Mouse (Mus musculus) forebrain, embryonic 15.5 days (tissue): ENCODE data around the gene Rcor3. TPM values are rescaled to one million over a fixed set of nuclear protein-coding genes. Genes with fewer than 3 reads are reported as not detected.

ENCODE experiments used
- ATAC-seq: fragments of 200-750 bp; cut with Nextera tagmentation; replicated peaks from 2 replicates; pipeline ENCODE4 v1.8.0; 2017; ENCODE audit warnings: mild to moderate bottlenecking, moderate TSS enrichment, moderate library complexity
- H3K27ac ChIP-seq: fragments of 300-500 bp; sonication (generic); replicated peaks from 2 replicates; pipeline ENCODE4 v1.5.1; 2015; ENCODE audit warnings: mild to moderate bottlenecking, inconsistent platforms
- H3K27me3 ChIP-seq: fragments of 300-500 bp; sonication (generic); 2 replicates; pipeline ENCODE4 v1.6.1; 2015; ENCODE audit warnings: inconsistent platforms
- H3K36me3 ChIP-seq: fragments of 300-500 bp; sonication (generic); 2 replicates; pipeline ENCODE4 v1.6.1; 2015; ENCODE audit warnings: mild to moderate bottlenecking, inconsistent platforms
- H3K4me1 ChIP-seq: fragments of 300-500 bp; sonication (generic); 2 replicates; pipeline ENCODE4 v1.6.1; 2015; ENCODE audit warnings: inconsistent platforms
- H3K4me2 ChIP-seq: fragments of 300-500 bp; sonication (generic); replicated peaks from 2 replicates; pipeline ENCODE4 v1.6.1; 2015; ENCODE audit warnings: mild to moderate bottlenecking, inconsistent platforms
- H3K4me3 ChIP-seq: fragments of 300-500 bp; sonication (generic); 2 replicates; pipeline ENCODE4 v1.5.1; 2015; ENCODE audit warnings: mild to moderate bottlenecking, inconsistent platforms
- H3K9ac ChIP-seq: fragments of 300-500 bp; sonication (generic); replicated peaks from 2 replicates; pipeline ENCODE4 v1.6.1; 2015; ENCODE audit warnings: mild to moderate bottlenecking, inconsistent platforms
- H3K9me3 ChIP-seq: fragments of 300-500 bp; sonication (generic); 2 replicates; pipeline ENCODE4 v1.6.1; 2016; ENCODE audit warnings: inconsistent platforms
- whole genome bisulfite sequencing: fragments of 180-500 bp; shearing (Covaris S2); methylation state at CpG from one replicate; pipeline ENCODE4 v1.1.7; 2015; ENCODE audit warnings: mixed read lengths; 5-methylcytosine and 5-hydroxymethylcytosine counted together
- polyA plus RNA-seq: library from polyadenylated mRNA; unstranded; fragments of >200 nt; fragmentation: Nextera tagmentation; extraction: Ambion mirVana; gene quantifications from 2 replicates; pipeline ENCODE4 v1.2.1, GENCODE M21; 2015

Rcor3 gene
- polyA plus RNA-seq, 1 experiment from 2014 or later: 23.8 TPM

DNA sequence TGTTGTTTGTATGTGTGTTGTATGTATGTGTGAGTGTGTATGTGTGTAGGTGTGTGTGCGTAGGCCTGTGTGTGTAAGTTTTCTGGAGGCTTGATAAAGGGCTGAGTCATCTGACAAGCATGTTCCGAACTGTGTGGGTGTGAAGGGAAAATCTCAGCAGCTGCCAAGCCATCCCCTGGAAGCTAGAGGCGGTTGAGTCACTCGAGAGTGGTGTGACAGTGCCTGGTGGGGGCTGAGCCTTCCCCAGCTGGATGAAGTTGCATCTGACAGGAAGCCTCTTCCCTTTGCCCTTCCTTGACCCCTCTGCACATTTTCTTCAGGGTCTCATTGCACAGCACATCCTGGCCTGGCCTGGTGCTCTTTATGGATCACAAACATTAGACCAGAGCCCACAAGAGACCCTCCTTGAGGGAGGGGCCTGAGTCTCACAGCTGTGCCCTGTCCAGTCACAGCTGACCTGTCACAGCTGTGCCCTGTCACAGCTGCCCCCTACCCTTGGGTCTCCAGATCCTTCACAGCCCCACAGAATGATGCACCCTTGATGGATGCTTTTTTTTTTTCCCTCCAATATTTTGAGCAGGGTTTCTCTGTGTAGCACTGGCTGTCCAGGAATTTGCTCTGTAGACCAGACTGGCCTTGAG is 76.1 kb downstream of the Rcor3 start:
- Histone ChIP-seq H3K4me2 (no peak overlapping the region), H3K9ac (no peak overlapping the region), H3K4me3 (no peak overlapping the region), H3K27me3 (no peaks in the 10 kb centered on the region), H3K4me1 (no peaks in the 10 kb centered on the region), H3K27ac (no peak overlapping the region), H3K36me3 (no peaks in the 10 kb centered on the region), H3K9me3 (no peaks in the 10 kb centered on the region)
- 80% methylated on average over 4 of the region's 4 CpGs for WGBS
- ATAC-seq: no peak

DNA sequence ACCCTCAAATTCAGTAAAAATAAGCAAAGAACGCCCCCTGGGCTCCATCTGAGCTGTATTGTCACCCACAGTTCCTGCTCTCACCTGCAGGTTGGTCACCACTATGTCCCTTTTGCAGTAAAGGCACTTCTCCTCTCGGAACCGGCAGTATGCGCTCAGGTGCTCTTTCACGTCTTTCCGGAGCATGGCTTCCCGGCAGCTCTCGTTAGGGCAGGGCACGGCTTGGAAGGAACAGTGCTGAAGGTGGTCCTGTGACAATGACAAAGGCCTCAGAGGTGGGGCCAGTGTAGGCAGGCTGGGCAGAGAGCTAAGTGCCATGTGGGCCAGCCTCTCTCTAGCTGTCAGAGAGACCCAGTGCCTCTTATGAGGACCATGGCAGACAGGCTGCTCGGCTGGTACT is 79.0 kb downstream of the Rcor3 start:
- Histone ChIP-seq H3K27me3 (no peaks in the 10 kb centered on the region), H3K27ac (no peak overlapping the region), H3K9ac (no peak overlapping the region), H3K36me3 (no peaks in the 10 kb centered on the region), H3K4me2 (no peak overlapping the region), H3K4me1 (no peaks in the 10 kb centered on the region), H3K4me3 (no peak overlapping the region), H3K9me3 (no peaks in the 10 kb centered on the region)
- 73% methylated on average over 10 of the region's 10 CpGs for WGBS
- no peak for ATAC-seq

DNA sequence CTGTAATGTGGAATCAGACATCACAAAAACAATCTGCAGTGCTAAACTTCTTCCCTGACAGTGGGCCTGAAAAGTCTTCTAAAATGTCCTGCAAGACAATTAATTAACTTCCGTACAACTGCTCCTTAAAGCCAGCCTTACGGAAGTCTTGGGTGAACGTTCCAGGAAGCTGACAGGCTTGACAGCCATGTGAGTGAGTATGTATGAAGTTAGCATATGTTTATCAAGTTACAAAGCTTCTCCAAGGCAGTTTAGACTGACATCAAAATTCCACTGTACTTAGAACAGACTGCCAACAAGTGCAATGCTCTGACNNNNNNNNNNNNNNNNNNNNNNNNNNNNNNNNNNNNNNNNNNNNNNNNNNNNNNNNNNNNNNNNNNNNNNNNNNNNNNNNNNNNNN is 84.1 kb downstream of the Rcor3 start:
- ATAC-seq: no peak
- H3K9me3 ChIP-seq: no peaks in the 10 kb centered on the region
- H3K9ac ChIP-seq: no peak overlapping the region
- no peaks in the 10 kb centered on the region for H3K27me3 ChIP-seq
- 40% methylated on average over 3 of the region's 3 CpGs for WGBS
- no peaks in the 10 kb centered on the region for H3K4me1 ChIP-seq
- H3K4me3 ChIP-seq: no peak overlapping the region
- no peak overlapping the region for H3K27ac ChIP-seq
- no peaks in the 10 kb centered on the region for H3K36me3 ChIP-seq
- no peak overlapping the region for H3K4me2 ChIP-seq

DNA sequence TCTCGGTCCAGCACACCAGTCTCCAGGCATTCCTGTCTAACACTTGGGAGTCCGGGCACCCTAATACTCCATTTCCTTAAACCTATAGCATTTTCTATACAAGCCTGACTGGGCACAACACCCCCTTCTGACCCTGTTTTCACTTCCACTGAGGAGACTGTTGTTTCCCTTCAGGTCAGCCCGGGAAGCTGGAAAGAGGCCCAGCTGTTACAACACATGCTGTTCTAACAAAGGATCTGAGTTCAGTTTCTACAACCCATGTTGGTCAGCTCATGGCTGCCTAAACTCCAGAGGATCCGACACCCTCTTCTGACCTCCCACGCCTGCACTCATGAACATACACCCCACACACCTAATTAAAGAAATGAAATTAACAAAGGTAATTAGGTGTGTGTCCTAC is 84.9 kb downstream of the Rcor3 start:
- ATAC-seq: no peak
- Histone ChIP-seq H3K36me3 (no peaks in the 10 kb centered on the region), H3K27me3 (no peaks in the 10 kb centered on the region), H3K4me3 (no peak overlapping the region), H3K27ac (no peak overlapping the region), H3K4me2 (no peak overlapping the region), H3K9ac (no peak overlapping the region), H3K4me1 (no peaks in the 10 kb centered on the region), H3K9me3 (no peaks in the 10 kb centered on the region)
- 78% methylated on average over 5 of the region's 5 CpGs for WGBS

DNA sequence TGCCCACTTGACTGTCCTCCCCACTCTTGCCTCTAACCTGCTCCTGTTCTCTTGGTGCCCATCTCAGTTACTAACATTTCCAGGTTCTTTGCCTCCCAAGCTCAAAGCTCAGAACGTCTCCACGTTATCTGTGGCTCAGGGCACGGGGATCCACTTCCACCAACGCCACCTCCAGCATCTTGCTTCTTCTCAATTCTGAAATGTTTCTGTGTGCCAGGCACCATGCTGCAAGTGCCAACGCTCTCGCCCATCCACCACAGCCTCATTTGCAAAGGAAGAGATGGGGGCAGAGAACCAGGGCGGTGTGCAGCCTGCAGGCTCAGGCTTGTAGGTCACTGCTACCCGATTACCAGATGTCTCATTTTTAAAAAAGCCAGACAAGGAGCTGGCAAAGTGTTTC is 85.4 kb downstream of the Rcor3 start:
- 88% methylated on average over 8 of the region's 8 CpGs for WGBS

More for the DNA sequence above, 85.4 kb downstream of the Rcor3 start:
- H3K4me1 ChIP-seq: no peaks in the 10 kb centered on the region
- no peak overlapping the region for H3K9ac ChIP-seq
- no peak overlapping the region for H3K27ac ChIP-seq
- no peak for ATAC-seq
- no peaks in the 10 kb centered on the region for H3K27me3 ChIP-seq
- no peaks in the 10 kb centered on the region for H3K9me3 ChIP-seq
- no peaks in the 10 kb centered on the region for H3K36me3 ChIP-seq
- H3K4me2 ChIP-seq: no peak overlapping the region
- H3K4me3 ChIP-seq: no peak overlapping the region

Other genes starting within 250 kb of the Rcor3 start
- 3.4 and 3.7 TPM in 2 replicates for gene Slc30a1, start 231.3 kb downstream of the Rcor3 start, polyA plus RNA-seq
- gene Rd3, start 160.7 kb downstream of the Rcor3 start, polyA plus RNA-seq: 0.96 and 3.1 TPM in 2 replicates
- gene Traf5, start 45.5 kb downstream of the Rcor3 start, polyA plus RNA-seq: 2.4 and 3.1 TPM in 2 replicates
- 1.9 and 2.0 TPM in 2 replicates for gene Kcnh1, start 52.7 kb upstream of the Rcor3 start, polyA plus RNA-seq